Mouse (Mus musculus) CH12.LX (cell line): Measurements from ENCODE around the gene Ccna2. TPM values are rescaled to one million over a fixed set of nuclear protein-coding genes. Genes with fewer than 3 reads are reported as not detected.
A peak's percentile ranks its signal among the peaks of the same experiment; 100 is the strongest.
"Not testable (repeated sequence)": the region's sequence is repeated elsewhere in the genome, so short reads cannot be mapped to it uniquely, and the experiment has no call there.

Source experiments
- DNase-seq: peaks from one replicate; pipeline ENCODE4 v3.0.0-alpha.2; 2013; ENCODE audit errors: extremely low read depth
- H3K27ac ChIP-seq: 2 replicates; pipeline ENCODE4 v1.5.1; 2012; ENCODE audit warnings: low read depth, mild to moderate bottlenecking, control low read depth, moderate library complexity; ENCODE audit not compliant: insufficient read depth
- H3K27me3 ChIP-seq: replicated peaks from 2 replicates; pipeline ENCODE3; 2012; ENCODE audit warnings: inconsistent platforms
- H3K36me3 ChIP-seq, 2 experiments: replicated peaks in 1 of 2; 2 replicates each; pipeline versions ENCODE3 to v1.6.1; 2012; ENCODE audit warnings: inconsistent platforms in 1 of 2, low read length in 1 of 2, mild to moderate bottlenecking in 1 of 2, mixed read lengths in 1 of 2, moderate library complexity in 1 of 2; ENCODE audit not compliant: control insufficient read depth in 1 of 2, insufficient read depth in 1 of 2
- H3K4me1 ChIP-seq, 2 experiments: 2 replicates each; pipeline ENCODE4 v1.6.1; 2012; ENCODE audit warnings: inconsistent platforms in 1 of 2, moderate library complexity in 1 of 2; ENCODE audit not compliant: insufficient read depth in 2 of 2, control insufficient read depth in 1 of 2
- H3K4me2 ChIP-seq: 2 replicates; pipeline ENCODE4 v1.6.1; 2012; ENCODE audit warnings: low read depth, mild to moderate bottlenecking, control low read depth; ENCODE audit not compliant: poor library complexity, insufficient read depth, severe bottlenecking
- H3K4me3 ChIP-seq, 3 experiments: fragments of 150-350 bp in 1 of 3; sonication (generic) in 1 of 3; replicated peaks in 1 of 3; 2 replicates each; pipeline versions ENCODE3 to v1.5.1; 2011 to 2012; ENCODE audit warnings: low read depth in 2 of 3, low read length in 2 of 3, mild to moderate bottlenecking in 2 of 3, moderate library complexity in 2 of 3, control low read depth in 1 of 3, improper control_type of control experiment in 1 of 3, inconsistent platforms in 1 of 3, mixed read lengths in 1 of 3; ENCODE audit not compliant: poor library complexity in 1 of 3
- H3K79me2 ChIP-seq: replicated peaks from 2 replicates; pipeline ENCODE4 v1.6.1; 2012; ENCODE audit warnings: mild to moderate bottlenecking, moderate library complexity; ENCODE audit not compliant: control insufficient read depth, poor library complexity, insufficient read depth, severe bottlenecking; ENCODE audit errors: extremely low read depth
- H3K9ac ChIP-seq: 2 replicates; pipeline ENCODE4 v1.6.1; 2012; ENCODE audit warnings: low read depth, mild to moderate bottlenecking, control low read depth, moderate library complexity; ENCODE audit not compliant: insufficient read depth
- H3K9me3 ChIP-seq: replicated peaks from 2 replicates; pipeline ENCODE3; 2012; ENCODE audit warnings: low read length, inconsistent platforms, mixed read lengths
- BHLHE40 ChIP-seq: IDR thresholded peaks from 2 replicates; pipeline ENCODE4 v1.6.1; 2011; ENCODE audit warnings: mild to moderate bottlenecking, low read depth, low read length, improper control_type of control experiment
- CTCF ChIP-seq, 2 experiments: IDR thresholded peaks in 1 of 2; conservative IDR thresholded peaks in 1 of 2; 2 replicates each; pipeline ENCODE4 v1.5.1; 2011 to 2012; ENCODE audit warnings: low read depth in 2 of 2, low read length in 2 of 2, improper control_type of control experiment in 1 of 2, inconsistent platforms in 1 of 2, mild to moderate bottlenecking in 1 of 2, moderate library complexity in 1 of 2
- GABPA ChIP-seq: IDR thresholded peaks from 2 replicates; pipeline ENCODE4 v1.6.1; 2012; ENCODE audit warnings: low read depth, low read length, improper control_type of control experiment, inconsistent platforms; ENCODE audit not compliant: insufficient replicate concordance
- HCFC1 ChIP-seq: IDR thresholded peaks from 2 replicates; pipeline ENCODE4 v1.6.1; 2012; ENCODE audit warnings: low read depth, mild to moderate bottlenecking, inconsistent platforms, low read length, improper control_type of control experiment
- JUN ChIP-seq: IDR thresholded peaks from 2 replicates; pipeline ENCODE4 v1.6.1; 2011; ENCODE audit warnings: low read depth, mild to moderate bottlenecking, low read length, improper control_type of control experiment, moderate library complexity; ENCODE audit not compliant: insufficient read depth
- JUND ChIP-seq: conservative IDR thresholded peaks from 2 replicates; pipeline ENCODE4 v1.6.1; 2011; ENCODE audit warnings: low read depth, low read length, improper control_type of control experiment
- KAT2A ChIP-seq: IDR thresholded peaks from 2 replicates; pipeline ENCODE4 v1.6.1; 2012; ENCODE audit warnings: low read length, improper control_type of control experiment, inconsistent platforms; ENCODE audit not compliant: insufficient replicate concordance
- MEF2A ChIP-seq: IDR thresholded peaks from 2 replicates; pipeline ENCODE4 v1.6.1; 2014; ENCODE audit warnings: low read depth, mild to moderate bottlenecking, inconsistent platforms, low read length, improper control_type of control experiment, borderline replicate concordance
- MXI1 ChIP-seq: IDR thresholded peaks from 2 replicates; pipeline ENCODE4 v1.6.1; 2011; ENCODE audit warnings: mild to moderate bottlenecking, low read depth, low read length, improper control_type of control experiment
- MYC ChIP-seq: IDR thresholded peaks from 2 replicates; pipeline ENCODE4 v1.6.1; 2011; ENCODE audit warnings: low read depth, mild to moderate bottlenecking, improper control_type of control experiment, low read length
- NRF1 ChIP-seq: IDR thresholded peaks from 2 replicates; pipeline ENCODE4 v1.6.1; 2014; ENCODE audit warnings: low read depth, mild to moderate bottlenecking, inconsistent platforms, low read length, improper control_type of control experiment, moderate library complexity
- POLR2AphosphoS2 ChIP-seq: IDR thresholded peaks from 2 replicates; pipeline ENCODE4 v1.6.1; 2011; ENCODE audit warnings: low read depth, low read length, improper control_type of control experiment
- RAD21 ChIP-seq: IDR thresholded peaks from 2 replicates; pipeline ENCODE4 v1.6.1; 2011; ENCODE audit warnings: low read depth, mild to moderate bottlenecking, low read length, improper control_type of control experiment, moderate library complexity
- SIN3A ChIP-seq: IDR thresholded peaks from 2 replicates; pipeline ENCODE4 v1.6.1; 2012; ENCODE audit warnings: low read length, improper control_type of control experiment, inconsistent platforms
- SMC3 ChIP-seq: IDR thresholded peaks from 2 replicates; pipeline ENCODE4 v1.6.1; 2011; ENCODE audit warnings: low read depth, low read length, improper control_type of control experiment
- TBP ChIP-seq: conservative IDR thresholded peaks from 2 replicates; pipeline ENCODE4 v1.6.1; 2011; ENCODE audit warnings: low read depth, low read length, improper control_type of control experiment
- UBTF ChIP-seq: IDR thresholded peaks from 2 replicates; pipeline ENCODE4 v1.6.1; 2012; ENCODE audit warnings: low read depth, mild to moderate bottlenecking, inconsistent platforms, low read length, improper control_type of control experiment, moderate library complexity
- USF1 ChIP-seq: IDR thresholded peaks from 2 replicates; pipeline ENCODE4 v1.6.1; 2014; ENCODE audit warnings: low read depth, mild to moderate bottlenecking, inconsistent platforms, low read length, improper control_type of control experiment
- USF2 ChIP-seq: conservative IDR thresholded peaks from 2 replicates; pipeline ENCODE4 v1.6.1; 2011; ENCODE audit warnings: low read depth, low read length, improper control_type of control experiment
- ZMIZ1 ChIP-seq: IDR thresholded peaks from 2 replicates; pipeline ENCODE4 v1.6.1; 2012; ENCODE audit warnings: low read depth, mild to moderate bottlenecking, inconsistent platforms, low read length, improper control_type of control experiment
- dilution Hi-C: fragments of 300-500 bp; cut with MboI; formaldehyde crosslinking; loops from 2 replicates; pipeline ENCODE4 v1.14.3; 2020; ENCODE audit warnings: low sequenced_read_pairs; ENCODE audit not compliant: extremely low pct_unique_long_range_greater_than_20kb, extremely low pct_ligation_motif_present
- in situ Hi-C: fragments of 300-500 bp; cut with MboI; formaldehyde crosslinking; loops from 3 replicates; pipeline ENCODE4 v1.14.3; 2019; ENCODE audit warnings: low sequenced_read_pairs, low pct_ligation_motif_present, low pct_unique_long_range_greater_than_20kb, mixed read lengths
- polyA plus RNA-seq: library from polyadenylated mRNA; unstranded; fragments of >175 nt; gene quantifications from 2 replicates; pipeline ENCODE4 v1.2.1, GENCODE M21; 2012; ENCODE audit warnings: low read depth; ENCODE audit not compliant: insufficient read length
- total RNA-seq, 2 experiments: library from RNA; depleted of rRNA; stranded (reverse); fragments of 300-350 nt in 1 of 2; fragments of >200 nt in 1 of 2; gene quantifications; 2 replicates each; pipeline ENCODE4 v1.2.3; 2012 to 2014

Gene Ccna2
- total and polyA plus RNA-seq, 3 experiments: 94.7 to 240 (median 148) TPM

- H3K4me3 ChIP-seq, H3K79me2 ChIP-seq, H3K9me3 ChIP-seq, H3K4me2 ChIP-seq, H3K36me3 ChIP-seq, dilution Hi-C loops, in situ Hi-C loops, H3K4me1 ChIP-seq, H3K27me3 ChIP-seq, H3K9ac ChIP-seq, H3K27ac ChIP-seq: not testable (repeated sequence)
- TF ChIP-seq RAD21 (peak; percentile 26), CTCF (conservative IDR thresholded peaks at IDR 0.05 in 1 of 2, IDR thresholded peaks at IDR 0.05 in 1 of 2; ENCODE audit: low read depth in 2 of 2, low read length in 2 of 2) (peak in 1 of 2 experiments; percentile 65; a peak in 2 of 4 replicates), SMC3 (peak; percentile 32; the same call in 1 of the 2 replicates), MYC (peak; percentile 71; the same call in 1 of the 2 replicates)
- DNase-seq: peak; percentile 31
Measured at GRCm38 (mm10) chr3:36599773-36600172, 27.8 kb upstream of the Ccna2 start.

DNA sequence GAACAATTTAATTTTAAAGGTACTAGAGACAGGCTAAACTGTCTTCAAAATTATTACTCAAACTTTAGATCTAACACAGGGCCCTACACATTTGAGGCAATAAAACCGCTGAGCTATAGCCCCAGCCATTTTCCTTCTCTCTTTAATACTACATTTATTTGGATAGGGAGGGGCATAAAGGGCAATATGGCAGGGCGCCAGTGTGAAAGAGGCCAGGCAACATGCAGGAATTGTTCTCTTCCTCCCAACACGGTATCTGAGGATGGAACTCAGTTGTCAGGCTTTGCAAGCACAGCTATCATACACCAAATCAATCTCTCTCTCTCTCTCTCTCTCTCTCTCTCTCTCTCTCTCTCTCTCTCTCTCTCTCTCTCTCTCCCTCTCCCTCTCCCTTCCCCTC lies 26.9 kb upstream of the Ccna2 start:
- TF ChIP-seq SIN3A (no peak), BHLHE40 (no peak), USF2 (no peak), JUN (no peak), MXI1 (no peak), HCFC1 (no peak), NRF1 (no peak), MYC (no peak), JUND (no peak), MEF2A (no peak), UBTF (no peak), USF1 (no peak), GABPA (no peak), ZMIZ1 (no peak), KAT2A (no peak), POLR2AphosphoS2 (no peak), TBP (no peak)
- no peaks in the 10 kb centered on the region for H3K27me3 ChIP-seq
- no peaks in the 10 kb centered on the region for H3K36me3 ChIP-seq
- H3K27ac ChIP-seq: no peak overlapping the region
- H3K4me1 ChIP-seq: no peaks in the 10 kb centered on the region
- H3K4me3 ChIP-seq: no peak overlapping the region
- dilution Hi-C loops: no loop called here
- no peaks in the 10 kb centered on the region for H3K79me2 ChIP-seq
- no peak overlapping the region for H3K4me2 ChIP-seq
- in situ Hi-C loops: no loop called here
- no peaks in the 10 kb centered on the region for H3K9me3 ChIP-seq
- DNase-seq: no peak
- H3K9ac ChIP-seq: no peak overlapping the region
